Mouse (Mus musculus) stomach, postnatal 0 days (tissue): ENCODE measurements at regions not wholly inside any gene's neighbourhood (a gene's known extent, or its start where the extent isn't known, plus 50 kb on each side); places are given as distances from the start of the nearest gene placed in this dataset.

ENCODE experiments used
- CTCF ChIP-seq: IDR thresholded peaks from 2 replicates; pipeline ENCODE4 v1.5.1; 2016; ENCODE audit warnings: antibody characterized with exemption, low read depth, mild to moderate bottlenecking, moderate library complexity
- EP300 ChIP-seq: optimal IDR thresholded peaks from 2 replicates; pipeline ENCODE3; 2016; ENCODE audit warnings: antibody characterized with exemption

DNA sequence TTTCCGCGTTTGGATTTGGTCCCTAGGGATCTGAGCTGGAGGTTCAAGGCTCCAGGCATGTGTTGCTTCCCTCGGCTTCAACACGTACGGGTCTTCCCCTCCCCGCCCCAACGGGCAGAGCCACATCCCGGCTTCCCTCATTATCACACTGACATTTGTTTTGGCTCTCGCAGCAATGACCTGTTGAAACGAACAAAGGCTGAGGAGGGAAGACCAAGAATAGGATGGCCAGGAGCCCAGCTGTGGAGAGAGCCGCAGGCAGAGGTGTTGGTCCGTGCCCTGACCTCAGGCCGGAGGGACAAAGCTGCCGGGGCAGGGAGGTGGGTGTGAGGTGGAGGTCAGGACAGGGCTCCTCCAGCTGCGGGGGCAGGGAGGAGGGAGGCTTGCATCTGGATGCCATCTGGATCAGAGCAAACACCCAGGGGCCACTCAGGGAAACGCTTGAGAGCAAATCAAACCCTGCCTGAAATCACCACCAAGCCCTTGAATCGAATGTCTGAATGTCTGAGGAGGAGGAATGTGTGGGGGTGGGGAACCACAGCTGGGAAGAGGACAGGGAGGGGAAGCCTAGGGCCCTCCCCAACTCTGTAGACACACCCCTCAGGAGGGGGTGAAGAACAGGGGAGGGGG lies 145.6 kb downstream of the Vegfa start:
- TF ChIP-seq EP300 (no peak), CTCF (no peak)
